Mouse (Mus musculus) liver, embryonic 16.5 days (tissue): ENCODE data around the gene Pgam5. TPM values are rescaled to one million over a fixed set of nuclear protein-coding genes. Genes with fewer than 3 reads are reported as not detected.

Experiments
- ATAC-seq: fragments of 200-750 bp; cut with Nextera tagmentation; 2 replicates; pipeline ENCODE4 v1.8.0; 2017; ENCODE audit warnings: low read depth, mild to moderate bottlenecking, moderate number of reproducible peaks, moderate library complexity
- H3K27ac ChIP-seq: fragments of 300-500 bp; sonication (generic); 2 replicates; pipeline ENCODE4 v1.5.1; 2014; ENCODE audit warnings: mild to moderate bottlenecking, low read length
- H3K27me3 ChIP-seq: fragments of 300-500 bp; sonication (generic); 2 replicates; pipeline ENCODE4 v1.6.1; 2014; ENCODE audit warnings: low read depth, low read length, mixed read lengths; ENCODE audit not compliant: control insufficient read depth, insufficient read depth
- H3K36me3 ChIP-seq: fragments of 300-500 bp; sonication (generic); 2 replicates; pipeline ENCODE4 v1.6.1; 2014; ENCODE audit warnings: mild to moderate bottlenecking; ENCODE audit not compliant: control insufficient read depth, insufficient read depth
- H3K4me1 ChIP-seq: fragments of 300-500 bp; sonication (generic); 2 replicates; pipeline ENCODE4 v1.6.1; 2014; ENCODE audit warnings: low read depth, low read length, mixed read lengths; ENCODE audit not compliant: control insufficient read depth
- H3K4me2 ChIP-seq: fragments of 300-500 bp; sonication (generic); 2 replicates; pipeline ENCODE4 v1.6.1; 2014; ENCODE audit warnings: low read depth, low read length, mixed read lengths
- H3K4me3 ChIP-seq: fragments of 300-500 bp; sonication (generic); 2 replicates; pipeline ENCODE4 v1.5.1; 2014; ENCODE audit warnings: low read depth, mild to moderate bottlenecking, low read length
- H3K9ac ChIP-seq: fragments of 300-500 bp; sonication (generic); 2 replicates; pipeline ENCODE4 v1.6.1; 2014; ENCODE audit warnings: low read depth, low read length
- H3K9me3 ChIP-seq: fragments of 300-500 bp; sonication (generic); replicated peaks from 2 replicates; pipeline ENCODE4 v1.6.1; 2016; ENCODE audit warnings: low read length; ENCODE audit not compliant: control insufficient read depth
- WGBS: fragments of 180-500 bp; shearing (Covaris S2); extraction: QIAGEN DNeasy Blood & Tissue Kit; methylation state at CpG from one replicate; pipeline ENCODE4 v1.1.7; 2014; ENCODE audit not compliant: insufficient replicate concordance; 5-methylcytosine and 5-hydroxymethylcytosine counted together
- polyA plus RNA-seq: library from polyadenylated mRNA; unstranded; fragments of >200 nt; fragmentation: Nextera tagmentation; extraction: Ambion mirVana; gene quantifications from 2 replicates; pipeline ENCODE4 v1.2.1, GENCODE M21; 2015

Gene Pgam5
- polyA plus RNA-seq, 1 experiment from 2014 or later: 21.6 TPM

DNA sequence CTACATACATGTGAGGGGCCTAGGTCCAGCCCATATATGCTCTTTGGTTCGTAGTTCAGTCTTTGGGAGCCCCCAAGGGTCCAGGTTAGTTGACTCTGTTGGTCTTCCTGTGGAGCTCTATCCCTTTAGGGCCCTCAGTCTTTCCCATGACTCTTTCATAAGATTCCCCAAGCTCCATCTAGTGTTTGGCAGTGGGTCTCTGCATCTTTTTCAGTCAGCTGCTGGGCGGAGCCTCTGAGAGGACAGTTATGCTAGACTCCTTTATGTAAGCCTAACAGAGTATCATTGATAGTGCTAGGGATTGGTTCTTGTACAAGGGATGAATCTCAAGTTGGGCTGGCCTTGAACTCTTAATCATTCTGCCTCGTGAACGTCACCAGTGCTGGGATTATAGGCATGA lies 49.4 kb downstream of the Pgam5 start:
- no peak overlapping the region for H3K4me2 ChIP-seq
- WGBS: 73% methylated on average over 4 of the region's 4 CpGs

DNA sequence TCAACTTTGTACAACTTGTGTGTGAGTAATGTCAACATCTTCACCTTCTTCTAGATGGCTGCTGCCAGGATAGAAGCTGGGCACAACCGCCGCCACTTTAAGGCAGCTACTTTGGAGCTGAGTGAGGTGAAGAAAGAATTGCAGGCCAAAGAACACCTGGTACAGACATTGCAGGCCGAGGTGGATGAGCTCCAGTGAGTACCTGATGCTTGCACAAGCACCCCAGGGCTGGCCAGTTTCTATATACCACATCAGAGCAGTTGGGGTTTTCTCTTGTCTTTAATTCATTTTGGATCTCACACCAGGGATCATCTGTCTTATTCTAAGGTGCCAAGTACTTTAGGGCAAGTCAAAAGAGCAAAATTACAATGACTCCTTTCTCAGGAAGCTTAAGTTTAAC lies 52.9 kb downstream of the Pgam5 start:
- Histone ChIP-seq H3K36me3 (peaks cover 40% of the 10 kb centered on the region), H3K9ac (no peak overlapping the region), H3K9me3 (no peaks in the 10 kb centered on the region), H3K4me1 (no peaks in the 10 kb centered on the region), H3K27ac (no peak overlapping the region), H3K4me3 (no peak overlapping the region), H3K27me3 (no peaks in the 10 kb centered on the region), H3K4me2 (no peak overlapping the region)
- WGBS: 87% methylated on average over 3 of the region's 3 CpGs
- ATAC-seq: no peak

More for the DNA sequence above, 49.4 kb downstream of the Pgam5 start:
- no peak for ATAC-seq
- H3K4me3 ChIP-seq: no peak overlapping the region
- H3K36me3 ChIP-seq: peaks cover 33% of the 10 kb centered on the region
- H3K9ac ChIP-seq: no peak overlapping the region
- H3K27me3 ChIP-seq: no peaks in the 10 kb centered on the region
- H3K9me3 ChIP-seq: no peaks in the 10 kb centered on the region
- H3K27ac ChIP-seq: no peak overlapping the region
- H3K4me1 ChIP-seq: no peaks in the 10 kb centered on the region

DNA sequence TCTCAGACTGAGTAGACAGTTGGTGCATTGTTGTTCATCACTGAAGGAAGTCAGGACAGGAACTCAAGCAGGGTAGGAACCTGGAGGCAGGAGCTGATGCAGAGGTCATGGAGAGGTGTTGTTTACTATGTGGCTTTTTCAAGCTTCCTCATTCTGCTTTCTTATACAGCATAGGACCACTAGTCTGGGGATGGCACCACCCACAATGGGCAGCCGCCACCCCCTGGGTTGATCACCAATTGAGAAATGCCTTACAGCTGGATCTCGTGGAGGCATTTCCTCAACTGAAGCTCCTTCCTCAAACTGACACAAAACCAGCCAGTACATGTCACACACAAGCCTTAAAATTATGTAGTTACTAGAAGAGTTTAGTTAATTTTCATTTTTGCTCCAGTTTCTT lies 58.4 kb downstream of the Pgam5 start:
- WGBS: 43% methylated on average over 2 of the region's 2 CpGs
- ATAC-seq: no peak
- no peaks in the 10 kb centered on the region for H3K4me1 ChIP-seq

More for the DNA sequence above, 58.4 kb downstream of the Pgam5 start:
- no peak overlapping the region for H3K4me3 ChIP-seq
- H3K4me2 ChIP-seq: no peak overlapping the region
- no peak overlapping the region for H3K9ac ChIP-seq
- no peaks in the 10 kb centered on the region for H3K27me3 ChIP-seq
- H3K9me3 ChIP-seq: no peaks in the 10 kb centered on the region
- peaks cover 19% of the 10 kb centered on the region for H3K36me3 ChIP-seq
- no peak overlapping the region for H3K27ac ChIP-seq

Other genes with a start within 250 kb of the Pgam5 start
- gene Gm17655, start 197.4 kb downstream of the Pgam5 start, polyA plus RNA-seq: 1.1 TPM in 2 replicates
- 0.58 and 0.78 TPM in 2 replicates for gene Gm35315, start 175.5 kb downstream of the Pgam5 start, polyA plus RNA-seq
- gene Plcxd1, start 169.9 kb downstream of the Pgam5 start, polyA plus RNA-seq: 0.53 and 0.64 TPM in 2 replicates
- gene Gtpbp6, start 161.7 kb downstream of the Pgam5 start, polyA plus RNA-seq: 6.7 and 6.9 TPM in 2 replicates
- gene Zfp605, start 159.8 kb downstream of the Pgam5 start, polyA plus RNA-seq: 0.92 and 0.99 TPM in 2 replicates
- gene Chfr, start 134.1 kb downstream of the Pgam5 start, polyA plus RNA-seq: 18.0 and 19.0 TPM in 2 replicates
- gene Golga3, start 93.2 kb downstream of the Pgam5 start, polyA plus RNA-seq: 7.6 and 8.2 TPM in 2 replicates
- 9.9 and 12.3 TPM in 2 replicates for gene Ankle2, start 38.9 kb downstream of the Pgam5 start, polyA plus RNA-seq
- gene Pxmp2, start 16.3 kb upstream of the Pgam5 start, polyA plus RNA-seq: 52.2 and 55.6 TPM in 2 replicates
- gene Pole, start 16.4 kb upstream of the Pgam5 start, polyA plus RNA-seq: 15.5 and 16.5 TPM in 2 replicates
- not detected in 2 replicates for gene P2rx2, start 73.3 kb upstream of the Pgam5 start, polyA plus RNA-seq
- gene Lrcol1, start 74.8 kb upstream of the Pgam5 start, polyA plus RNA-seq: not detected in 2 replicates
- gene Fbrsl1, start 178.6 kb upstream of the Pgam5 start, polyA plus RNA-seq: 1.8 and 2.2 TPM in 2 replicates